14 mouse cellular contexts compared by ENCODE assay signal in genomic region chr4:141869436-141870215, GRCm38 (mm10). TPM values are rescaled to one million over a fixed set of nuclear protein-coding genes. Genes with fewer than 3 reads are reported as not detected.
DNase-seq lines count a peak whose midpoint lies in the region; ATAC-seq and TF ChIP-seq lines count a peak whose summit lies in the region.
"Had no signal": no experiment of that assay in that cellular context is flagged by ENCODE, and none has a peak within 500 bp of the region (broad histone marks: within the 10 kb centered on the region; RNA-seq: fewer than 3 reads in every experiment).

No protein-coding gene starts in this region.

- H3K9me3 ChIP-seq in heart, embryonic 13.5 days = no peaks in the 10 kb centered on the region
- no peaks in the 10 kb centered on the region for H3K9me3 ChIP-seq in midbrain, embryonic 10.5 days (replicated peaks)
- H3K9me3 ChIP-seq in midbrain, embryonic 16.5 days (replicated peaks; ENCODE audit: control insufficient read depth, low read length, poor library complexity, severe bottlenecking) = no peaks in the 10 kb centered on the region
- H3K9me3 ChIP-seq: hindbrain, embryonic 12.5 days; neural tube, embryonic 12.5 days had no signal

- TF ChIP-seq POLR2A in cortical plate, adult 2 months (IDR thresholded peaks at IDR 0.05; ENCODE audit: extremely low read depth, insufficient read depth, low read length) = no peak
- no peak; the same call in 1 of the 2 replicates for TF ChIP-seq POLR2A in small intestine, adult 2 months (IDR thresholded peaks at IDR 0.05; ENCODE audit: low read depth, low read length)

- no peak for TF ChIP-seq CTCF in cortical plate, adult 2 months (IDR thresholded peaks at IDR 0.05; ENCODE audit: extremely low read depth, insufficient read depth, low read length)
- TF ChIP-seq CTCF in small intestine, adult 2 months (IDR thresholded peaks at IDR 0.05; ENCODE audit: extremely low read depth, insufficient read length, insufficient replicate concordance, low read depth, low read length) = no peak

- no peaks in the 10 kb centered on the region for H3K27me3 ChIP-seq in heart, embryonic 13.5 days (replicated peaks)
- H3K27me3 ChIP-seq in midbrain, embryonic 10.5 days (ENCODE audit: low read depth, poor library complexity, severe bottlenecking) = peaks cover 18% of the 10 kb centered on the region
- no peaks in the 10 kb centered on the region for H3K27me3 ChIP-seq in midbrain, embryonic 16.5 days (ENCODE audit: control insufficient read depth, insufficient read depth, low read depth, low read length)
- H3K27me3 ChIP-seq in small intestine, adult 2 months (ENCODE audit: control insufficient read depth, insufficient read depth, low read length) = no peaks in the 10 kb centered on the region
- H3K27me3 ChIP-seq: neural tube, embryonic 12.5 days; Patski had no signal

- no peak overlapping the region for H3K4me2 ChIP-seq in heart, embryonic 13.5 days
- H3K4me2 ChIP-seq in midbrain, embryonic 16.5 days (ENCODE audit: low read length) = no peak overlapping the region
- H3K4me2 ChIP-seq: hindbrain, embryonic 12.5 days; neural tube, embryonic 12.5 days had no signal

- peaks cover 40% of the 10 kb centered on the region for H3K36me3 ChIP-seq in heart, embryonic 13.5 days
- H3K36me3 ChIP-seq in midbrain, embryonic 10.5 days = peaks cover 28% of the 10 kb centered on the region
- H3K36me3 ChIP-seq in midbrain, embryonic 16.5 days (ENCODE audit: control insufficient read depth, insufficient read depth, low read length) = no peaks in the 10 kb centered on the region
- H3K36me3 ChIP-seq in small intestine, adult 2 months (ENCODE audit: control insufficient read depth, insufficient read depth, low read length) = peaks cover 37% of the 10 kb centered on the region
- H3K36me3 ChIP-seq: hindbrain, embryonic 12.5 days; neural tube, embryonic 12.5 days had no signal

- no peak for DNase-seq in heart, postnatal 10 days
- DNase-seq in midbrain, embryonic 10.5 days (ENCODE audit: low spot score) = no peak
- DNase-seq in frontal cortex, postnatal 10 days (ENCODE audit: low spot score in 2 of 2) = no peak
- DNase-seq in layer of hippocampus, postnatal 36 days = no peak
- DNase-seq: kidney, postnatal 36 days; spleen, adult 18-20 months had no signal

- H3K27ac ChIP-seq in heart, embryonic 13.5 days (replicated peaks) = peak overlapping the region; percentile 26
- peak overlapping the region; percentile 57 for H3K27ac ChIP-seq in midbrain, embryonic 10.5 days (replicated peaks)
- no peak overlapping the region for H3K27ac ChIP-seq in midbrain, embryonic 16.5 days (ENCODE audit: low read length)
- H3K27ac ChIP-seq in cortical plate, adult 2 months (ENCODE audit: insufficient read depth, low read length) = 0 out of 2 replicates have a peak overlapping the region, but pooled peaks have one; percentile 20
- peak overlapping the region; percentile 57 for H3K27ac ChIP-seq in small intestine, adult 2 months (ENCODE audit: insufficient read depth, low read depth, low read length)
- H3K27ac ChIP-seq: hindbrain, embryonic 12.5 days; neural tube, embryonic 12.5 days had no signal

- peak overlapping the region; percentile 53; the same call in 1 of the 2 replicates for H3K9ac ChIP-seq in heart, embryonic 13.5 days
- H3K9ac ChIP-seq in midbrain, embryonic 16.5 days (ENCODE audit: low read depth, low read length) = no peak overlapping the region
- H3K9ac ChIP-seq: hindbrain, embryonic 12.5 days; neural tube, embryonic 12.5 days had no signal

- 50% methylated on average over 5 of the region's 5 CpGs for WGBS in heart, embryonic 13.5 days
- 84% methylated on average over 5 of the region's 5 CpGs for WGBS in midbrain, embryonic 10.5 days
- 90% methylated on average over 5 of the region's 5 CpGs for WGBS in midbrain, embryonic 16.5 days
- 42% methylated on average over 5 of the region's 5 CpGs for WGBS in small intestine, adult 2 months

- H3K4me1 ChIP-seq in heart, embryonic 13.5 days = peaks cover 86% of the 10 kb centered on the region
- H3K4me1 ChIP-seq in midbrain, embryonic 10.5 days = peaks cover 57% of the 10 kb centered on the region
- H3K4me1 ChIP-seq in midbrain, embryonic 16.5 days (ENCODE audit: control insufficient read depth, insufficient read depth, low read length) = peaks cover 48% of the 10 kb centered on the region
- H3K4me1 ChIP-seq in cortical plate, adult 2 months (ENCODE audit: control insufficient read depth, insufficient read depth, low read length) = peaks cover 13% of the 10 kb centered on the region
- H3K4me1 ChIP-seq in small intestine, adult 2 months (ENCODE audit: control insufficient read depth, insufficient read depth, insufficient read length, low read length) = peaks cover 60% of the 10 kb centered on the region

- H3K4me3 ChIP-seq in heart, embryonic 13.5 days = no peak overlapping the region
- no peak overlapping the region for H3K4me3 ChIP-seq in midbrain, embryonic 10.5 days
- no peak overlapping the region for H3K4me3 ChIP-seq in midbrain, embryonic 16.5 days (ENCODE audit: low read depth, low read length)
- H3K4me3 ChIP-seq in cortical plate, adult 2 months (ENCODE audit: insufficient read depth, low read length) = no peak overlapping the region; the same call in 1 of the 2 replicates
- no peak overlapping the region for H3K4me3 ChIP-seq in small intestine, adult 2 months (ENCODE audit: low read depth, low read length)
- H3K4me3 ChIP-seq: hindbrain, embryonic 12.5 days; neural tube, embryonic 12.5 days had no signal

- no peak for ATAC-seq in heart, embryonic 13.5 days (ENCODE audit: extremely low read depth, insufficient number of reproducible peaks, low FRiP score, low TSS enrichment)
- no peak for ATAC-seq in midbrain, embryonic 16.5 days
- ATAC-seq: Patski had no signal

- intact Hi-C loops in heart, postnatal 10 days (cut with DNase I) = loop anchor here (10.0 kb wide), 1 partner anchor 205 kb away; no protein-coding TSS in a partner anchor

RNA-seq across cellular contexts. Expression of gene Efhd2, which starts 5.1 kb away (rescaled TPM):
- 79.6 and 80.3 TPM in 2 replicates for polyA plus RNA-seq in heart, embryonic 13.5 days (2015; fragmentation: Nextera tagmentation; extraction: Ambion mirVana)
- total RNA-seq in heart, postnatal 10 days (2021) = 10 to 100 TPM; 30.4 to 36.7 TPM
- 50.1 and 69.2 TPM in 2 replicates for polyA plus RNA-seq in midbrain, embryonic 10.5 days (2016; fragmentation: Nextera tagmentation; extraction: Ambion mirVana)
- polyA plus RNA-seq in midbrain, embryonic 16.5 days (2015; fragmentation: Nextera tagmentation; extraction: Ambion mirVana) = 56.6 and 67.4 TPM in 2 replicates
- 360 and 365 TPM in 2 replicates for polyA plus RNA-seq in cortical plate, adult 2 months (2012; rRNA removed)
- 188 and 423 TPM in 2 replicates for polyA plus RNA-seq in small intestine, adult 2 months (2012; rRNA removed)
- 100 to 1,000 TPM; 135 to 143 TPM for total RNA-seq in layer of hippocampus, postnatal 36 days (2021)

RNA-seq across cellular contexts. Expression of gene Ctrc, which starts 23.5 kb away (rescaled TPM):
- not detected in 2 replicates for polyA plus RNA-seq in heart, embryonic 13.5 days (2015; fragmentation: Nextera tagmentation; extraction: Ambion mirVana)
- not detected for total RNA-seq in heart, postnatal 10 days (2021)
- polyA plus RNA-seq in midbrain, embryonic 10.5 days (2016; fragmentation: Nextera tagmentation; extraction: Ambion mirVana) = not detected in 2 replicates
- not detected in 2 replicates for polyA plus RNA-seq in midbrain, embryonic 16.5 days (2015; fragmentation: Nextera tagmentation; extraction: Ambion mirVana)
- polyA plus RNA-seq in cortical plate, adult 2 months (2012; rRNA removed) = not detected in 2 replicates
- 13.9 and 8,604 TPM in 2 replicates for polyA plus RNA-seq in small intestine, adult 2 months (2012; rRNA removed)
- total RNA-seq in layer of hippocampus, postnatal 36 days (2021) = not detected
- polyA plus RNA-seq: hindbrain, embryonic 12.5 days; limb, embryonic 14.5 days; neural tube, embryonic 12.5 days; Patski had no signal

RNA-seq across cellular contexts. Expression of gene Cela2a, which starts 43.7 kb away (rescaled TPM):
- not detected in 2 replicates for polyA plus RNA-seq in heart, embryonic 13.5 days (2015; fragmentation: Nextera tagmentation; extraction: Ambion mirVana)
- total RNA-seq in heart, postnatal 10 days (2021) = under 1 TPM in 1 of 2 experiments, not detected in 1; 0.87 TPM
- polyA plus RNA-seq in midbrain, embryonic 10.5 days (2016; fragmentation: Nextera tagmentation; extraction: Ambion mirVana) = not detected in 2 replicates
- 0.40 TPM in 1 of 2 replicates, not detected in the other for polyA plus RNA-seq in midbrain, embryonic 16.5 days (2015; fragmentation: Nextera tagmentation; extraction: Ambion mirVana)
- 0.13 and 0.17 TPM in 2 replicates for polyA plus RNA-seq in cortical plate, adult 2 months (2012; rRNA removed)
- polyA plus RNA-seq in small intestine, adult 2 months (2012; rRNA removed) = 124 and 65,009 TPM in 2 replicates
- total RNA-seq in layer of hippocampus, postnatal 36 days (2021) = not detected
- polyA plus RNA-seq: hindbrain, embryonic 12.5 days; neural tube, embryonic 12.5 days; Patski had no signal

Comparison
In these comparisons a context has a peak if more than half of its experiments do, and no peak if none do; other contexts are left out.
1. RNA of gene Ctrc, which starts 23.5 kb away (polyA plus RNA-seq): 13.9 to 8,604 TPM in small intestine, adult 2 months; not detected in heart, embryonic 13.5 days, not detected in midbrain, embryonic 10.5 days, not detected in midbrain, embryonic 16.5 days and not detected in cortical plate, adult 2 months; every median in the first group is over 10 times any median in the second.
2. RNA of gene Cela2a, which starts 43.7 kb away (polyA plus RNA-seq): 124 to 65,009 TPM in small intestine, adult 2 months; 0.40 TPM in midbrain, embryonic 16.5 days, not detected in midbrain, embryonic 10.5 days, 0.13 to 0.17 TPM in cortical plate, adult 2 months and not detected in heart, embryonic 13.5 days; every median in the first group is over 10 times any median in the second.